Mouse (Mus musculus): ENCODE data around the gene Plekhg5. TPM values are rescaled to one million over a fixed set of nuclear protein-coding genes. Genes with fewer than 3 reads are reported as not detected.
A peak's percentile ranks its signal among the peaks of the same experiment; 100 is the strongest.
"Not testable (repeated sequence)": the region's sequence is repeated elsewhere in the genome, so short reads cannot be mapped to it uniquely, and the experiment has no call there.

Plekhg5 gene
- polyA plus RNA-seq, 1 experiment from 2014 or later: 11.9 TPM

- not testable (repeated sequence) for H3K9ac ChIP-seq (ENCODE audit: low read length); H3K36me3 ChIP-seq (ENCODE audit: control insufficient read depth, insufficient read depth); H3K9me3 ChIP-seq (replicated peaks; ENCODE audit: control insufficient read depth, low read length); H3K27ac ChIP-seq (ENCODE audit: low read length); ATAC-seq (replicated peaks; ENCODE audit: extremely low read depth, insufficient read depth, low FRiP score); H3K4me3 ChIP-seq (ENCODE audit: low read length); H3K27me3 ChIP-seq (ENCODE audit: control insufficient read depth, insufficient read depth, low read length); H3K4me2 ChIP-seq (ENCODE audit: low read depth, low read length)
- WGBS: 92% methylated on average over 6 of the region's 6 CpGs
- H3K4me1 ChIP-seq (ENCODE audit: control insufficient read depth, insufficient read depth, low read length): peaks cover 14% of the 10 kb centered on the region
These were observed 35.8 kb upstream of the Plekhg5 start for GRCm38 (mm10) chr4:152036464-152036863.

DNA sequence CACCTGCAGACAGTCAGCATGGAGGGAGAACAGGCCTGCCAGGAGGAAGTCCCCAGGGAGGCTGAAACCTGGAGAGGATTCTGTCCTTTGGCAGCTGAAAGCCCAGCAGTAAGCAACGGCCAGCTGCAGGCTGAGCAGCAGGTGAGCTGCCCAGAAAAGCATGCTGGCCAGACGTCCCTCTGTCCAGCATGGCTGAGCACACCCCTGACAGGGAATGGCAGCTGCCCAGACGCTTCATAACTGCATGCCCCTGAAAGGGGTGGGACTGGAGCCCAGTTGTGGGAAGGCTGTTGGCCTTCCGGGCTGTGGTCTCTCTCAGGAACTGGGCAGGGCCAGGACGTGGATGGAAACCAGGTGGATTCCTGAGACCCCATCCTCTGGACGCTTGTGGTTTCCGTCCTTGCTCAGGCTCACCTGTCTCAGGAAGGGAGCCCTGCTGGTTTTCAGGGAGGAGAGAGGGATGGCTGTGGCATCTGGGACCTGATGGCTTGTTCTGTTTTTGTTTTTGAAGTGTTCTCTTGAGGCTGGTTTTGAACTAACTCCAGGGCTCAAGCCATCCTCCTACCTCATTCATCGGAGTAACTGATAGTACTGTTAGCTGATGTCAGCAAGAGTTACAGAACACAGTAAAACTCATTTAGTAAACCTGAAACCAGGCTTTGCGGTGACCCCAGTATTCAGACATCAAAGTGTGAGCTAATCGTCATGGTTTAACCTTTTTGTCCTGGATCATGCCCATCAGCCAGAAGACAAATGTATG lies 33.9 kb upstream of the Plekhg5 start, which contains the start of gene Tas1r1:
Gene Tas1r1, minus strand, starts transcription at position 344 of the 760 bp plus-strand sequence.
- 38% methylated on average over 10 of the region's 10 CpGs for WGBS
- ATAC-seq (replicated peaks; ENCODE audit: extremely low read depth, insufficient read depth, low FRiP score): 0 out of 2 replicates have a peak, but pooled peaks have one; percentile 11
- H3K27me3 ChIP-seq (ENCODE audit: control insufficient read depth, insufficient read depth, low read length): no peaks in the 10 kb centered on the region
- peaks cover 14% of the 10 kb centered on the region for H3K4me1 ChIP-seq (ENCODE audit: control insufficient read depth, insufficient read depth, low read length)
- peak within 1 kb of the TSS; percentile 84 for H3K9ac ChIP-seq (ENCODE audit: low read length)
- H3K4me2 ChIP-seq (ENCODE audit: low read depth, low read length): peak within 1 kb of the TSS; percentile 88
- peaks cover 21% of the 10 kb centered on the region for H3K36me3 ChIP-seq (ENCODE audit: control insufficient read depth, insufficient read depth)
- H3K27ac ChIP-seq (ENCODE audit: low read length): peak within 1 kb of the TSS; percentile 33; the same call in 1 of the 2 replicates
- no peaks in the 10 kb centered on the region for H3K9me3 ChIP-seq (replicated peaks; ENCODE audit: control insufficient read depth, low read length)
- peak within 1 kb of the TSS; percentile 77 for H3K4me3 ChIP-seq (ENCODE audit: low read length)

DNA sequence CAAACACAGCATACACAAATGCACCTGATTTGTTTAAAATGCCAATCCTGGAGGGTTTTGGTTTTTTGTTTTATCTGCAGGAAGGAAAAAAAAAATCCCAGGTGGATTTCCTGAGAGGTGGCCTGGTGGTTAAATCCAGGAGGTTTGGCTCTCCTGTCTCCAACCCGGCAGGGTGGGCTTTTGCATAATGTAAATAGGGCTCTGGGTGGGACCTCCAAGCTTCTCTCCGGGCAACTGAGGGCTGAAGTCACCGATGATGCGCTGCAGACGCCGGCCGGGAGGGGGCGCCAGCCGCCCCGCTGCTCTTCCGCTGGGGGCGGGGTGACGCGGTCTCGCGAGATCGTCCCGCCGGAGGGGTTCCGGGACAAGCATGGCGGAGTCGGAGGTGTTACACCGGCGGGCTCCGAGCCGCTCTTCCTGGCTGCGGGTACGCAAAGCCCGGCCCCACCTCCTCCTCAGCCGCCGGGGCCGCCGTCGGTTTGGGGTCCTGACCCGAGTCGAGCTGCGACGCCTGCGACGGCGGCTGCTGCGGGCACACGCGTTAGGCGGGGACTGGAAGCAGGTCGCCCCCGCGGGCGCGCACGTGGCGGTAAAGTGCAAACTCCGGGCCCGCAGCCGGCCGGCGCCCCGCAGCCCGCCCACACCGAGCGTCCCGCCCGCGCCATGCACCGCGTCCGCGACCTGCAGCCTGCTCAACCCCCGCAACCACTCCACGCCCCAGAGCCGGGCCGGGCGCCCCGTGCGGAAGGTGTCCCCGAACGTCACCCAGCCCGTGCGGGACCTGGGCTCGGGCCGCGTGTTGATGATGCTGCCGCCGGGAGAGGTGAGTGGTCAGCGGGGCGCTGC lies 33.1 kb upstream of the Plekhg5 start, which contains the start of gene Nol9:
Gene Nol9, plus strand, starts transcription at position 337 of the 846 bp plus-strand sequence.
- peak; percentile 81 for ATAC-seq (replicated peaks; ENCODE audit: extremely low read depth, insufficient read depth, low FRiP score)
- under 1% methylated on average over 73 of the region's 86 CpGs for WGBS
- Histone ChIP-seq H3K36me3 (ENCODE audit: control insufficient read depth, insufficient read depth) (peaks cover 21% of the 10 kb centered on the region), H3K4me3 (ENCODE audit: low read length) (peak within 1 kb of the TSS; percentile 77), H3K4me2 (ENCODE audit: low read depth, low read length) (peak within 1 kb of the TSS; percentile 88), H3K9me3 (replicated peaks; ENCODE audit: control insufficient read depth, low read length) (no peaks in the 10 kb centered on the region), H3K27ac (ENCODE audit: low read length) (peak within 1 kb of the TSS; percentile 33; the same call in 1 of the 2 replicates), H3K4me1 (ENCODE audit: control insufficient read depth, insufficient read depth, low read length) (peaks cover 14% of the 10 kb centered on the region), H3K9ac (ENCODE audit: low read length) (peak within 1 kb of the TSS; percentile 84), H3K27me3 (ENCODE audit: control insufficient read depth, insufficient read depth, low read length) (no peaks in the 10 kb centered on the region)

DNA sequence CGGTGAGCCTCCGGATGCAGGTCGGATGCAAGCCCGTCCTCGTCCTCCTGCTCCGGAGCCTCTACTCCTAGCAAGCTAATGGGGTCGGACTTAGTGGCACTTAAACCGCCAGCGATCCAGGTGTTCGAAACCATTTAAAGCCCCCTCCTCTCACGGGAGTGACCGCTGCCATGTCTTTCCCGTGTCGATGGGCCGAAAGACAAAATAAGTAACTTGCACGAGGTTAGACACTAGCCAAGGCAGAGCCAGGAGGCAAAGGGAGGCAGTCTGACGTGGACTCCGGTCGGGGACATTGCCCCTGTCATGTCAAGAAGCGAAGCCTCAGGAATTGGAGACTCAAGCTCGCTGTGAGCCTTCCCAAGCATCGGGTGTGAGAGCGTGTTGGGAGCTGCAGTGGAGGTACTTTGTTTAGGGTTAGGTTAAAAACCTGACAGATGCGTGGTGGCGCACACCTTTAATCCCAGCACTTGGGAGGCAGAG lies 32.4 kb upstream of the Plekhg5 start:
- Histone ChIP-seq H3K27ac (ENCODE audit: low read length) (peak overlapping the region; percentile 33; the same call in 1 of the 2 replicates), H3K36me3 (ENCODE audit: control insufficient read depth, insufficient read depth) (peaks cover 23% of the 10 kb centered on the region), H3K4me1 (ENCODE audit: control insufficient read depth, insufficient read depth, low read length) (peaks cover 14% of the 10 kb centered on the region), H3K9ac (ENCODE audit: low read length) (peak overlapping the region; percentile 84), H3K9me3 (replicated peaks; ENCODE audit: control insufficient read depth, low read length) (no peaks in the 10 kb centered on the region), H3K4me3 (ENCODE audit: low read length) (peak overlapping the region; percentile 77), H3K4me2 (ENCODE audit: low read depth, low read length) (peak overlapping the region; percentile 88), H3K27me3 (ENCODE audit: control insufficient read depth, insufficient read depth, low read length) (no peaks in the 10 kb centered on the region)
- ATAC-seq (replicated peaks; ENCODE audit: extremely low read depth, insufficient read depth, low FRiP score): no peak
- WGBS: 3% methylated on average over 25 of the region's 25 CpGs

- no peaks in the 10 kb centered on the region for H3K9me3 ChIP-seq (replicated peaks; ENCODE audit: control insufficient read depth, low read length)
- no peaks in the 10 kb centered on the region for H3K27me3 ChIP-seq (ENCODE audit: control insufficient read depth, insufficient read depth, low read length)
- 94% methylated on average over 22 of the region's 22 CpGs for WGBS
- peaks cover 39% of the 10 kb centered on the region for H3K36me3 ChIP-seq (ENCODE audit: control insufficient read depth, insufficient read depth)
- no peak overlapping the region for H3K27ac ChIP-seq (ENCODE audit: low read length)
- no peak overlapping the region for H3K4me3 ChIP-seq (ENCODE audit: low read length)
- H3K4me2 ChIP-seq (ENCODE audit: low read depth, low read length): no peak overlapping the region
- no peak for ATAC-seq (replicated peaks; ENCODE audit: extremely low read depth, insufficient read depth, low FRiP score)
- H3K4me1 ChIP-seq (ENCODE audit: control insufficient read depth, insufficient read depth, low read length): peaks cover 14% of the 10 kb centered on the region
- no peak overlapping the region for H3K9ac ChIP-seq (ENCODE audit: low read length)
These were observed 30.2 kb upstream of the Plekhg5 start for GRCm38 (mm10) chr4:152041924-152042641.

DNA sequence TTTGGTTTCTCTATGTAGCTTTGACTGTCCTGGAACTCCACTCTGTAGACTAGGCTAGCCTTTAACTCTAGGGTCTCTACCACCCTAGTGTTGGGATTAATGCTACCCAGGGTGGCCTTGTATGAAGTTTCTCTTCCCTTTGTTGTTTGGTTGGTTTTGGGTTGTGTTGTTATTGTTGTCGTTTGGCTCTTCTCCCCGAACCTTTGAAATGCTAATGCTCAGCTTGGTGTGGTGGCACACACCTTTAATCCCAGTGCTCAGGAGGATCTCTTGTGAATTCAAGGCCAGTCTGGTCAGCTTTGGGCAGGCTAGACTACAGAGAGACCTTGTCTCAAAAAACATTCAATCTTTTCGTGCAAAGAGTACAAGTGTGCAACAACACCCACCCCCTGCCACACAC lies 29.1 kb upstream of the Plekhg5 start:
- no peak for ATAC-seq (replicated peaks; ENCODE audit: extremely low read depth, insufficient read depth, low FRiP score)
- Histone ChIP-seq H3K4me2 (ENCODE audit: low read depth, low read length) (no peak overlapping the region), H3K4me1 (ENCODE audit: control insufficient read depth, insufficient read depth, low read length) (peaks cover 14% of the 10 kb centered on the region), H3K9ac (ENCODE audit: low read length) (no peak overlapping the region), H3K27me3 (ENCODE audit: control insufficient read depth, insufficient read depth, low read length) (no peaks in the 10 kb centered on the region), H3K36me3 (ENCODE audit: control insufficient read depth, insufficient read depth) (peaks cover 46% of the 10 kb centered on the region), H3K9me3 (replicated peaks; ENCODE audit: control insufficient read depth, low read length) (no peaks in the 10 kb centered on the region), H3K27ac (ENCODE audit: low read length) (no peak overlapping the region), H3K4me3 (ENCODE audit: low read length) (no peak overlapping the region)
- WGBS: 82% methylated on average over 3 of the region's 3 CpGs

GRCm38 (mm10) chr4:152044609-152045008 lies 27.7 kb upstream of the Plekhg5 start:
- Histone ChIP-seq H3K9me3 (replicated peaks; ENCODE audit: control insufficient read depth, low read length) (no peaks in the 10 kb centered on the region), H3K27ac (ENCODE audit: low read length) (no peak overlapping the region), H3K4me2 (ENCODE audit: low read depth, low read length) (no peak overlapping the region), H3K9ac (ENCODE audit: low read length) (no peak overlapping the region), H3K4me3 (ENCODE audit: low read length) (no peak overlapping the region), H3K36me3 (ENCODE audit: control insufficient read depth, insufficient read depth) (peaks cover 49% of the 10 kb centered on the region), H3K27me3 (ENCODE audit: control insufficient read depth, insufficient read depth, low read length) (no peaks in the 10 kb centered on the region), H3K4me1 (ENCODE audit: control insufficient read depth, insufficient read depth, low read length) (peaks cover 9% of the 10 kb centered on the region)
- 71% methylated on average over 6 of the region's 6 CpGs for WGBS
- ATAC-seq (replicated peaks; ENCODE audit: extremely low read depth, insufficient read depth, low FRiP score): no peak

DNA sequence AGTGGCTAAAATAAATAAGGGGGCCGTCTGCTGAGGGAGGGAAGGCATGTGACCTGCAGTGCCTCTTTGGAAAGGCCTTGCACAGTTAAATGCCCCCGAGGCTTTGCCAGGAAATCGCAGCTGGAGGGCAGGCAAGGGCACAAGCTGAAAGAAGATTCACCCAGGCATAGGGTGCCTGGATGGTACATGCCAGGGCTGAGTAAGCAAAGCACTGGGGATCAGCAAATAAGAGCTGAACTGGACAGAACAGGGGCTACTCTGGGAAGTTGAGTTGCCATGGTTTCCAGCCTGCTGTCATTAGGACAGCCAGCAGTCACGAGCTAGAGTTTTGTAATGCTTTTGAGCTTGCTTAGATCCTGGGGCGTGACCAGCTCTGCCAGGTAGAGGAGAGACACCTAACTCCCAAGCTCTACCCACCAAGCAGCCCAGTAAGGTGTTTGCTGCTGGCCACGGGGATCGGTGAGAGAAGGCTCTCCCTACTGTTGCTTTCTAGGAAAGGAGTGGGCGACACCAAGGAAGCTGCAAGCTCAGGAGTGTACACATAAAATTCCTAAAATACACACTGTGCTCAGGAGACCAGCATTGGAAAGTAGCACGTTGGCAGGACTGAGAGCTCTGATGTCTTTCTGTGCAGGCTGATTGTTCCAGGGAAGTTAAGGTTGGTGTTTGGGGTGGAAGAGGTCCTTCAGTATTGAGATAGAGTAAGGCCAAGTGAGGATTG lies 9.7 kb upstream of the Plekhg5 start:
- H3K4me3 ChIP-seq (ENCODE audit: low read length): no peak overlapping the region
- no peak overlapping the region for H3K27ac ChIP-seq (ENCODE audit: low read length)
- peaks cover 19% of the 10 kb centered on the region for H3K36me3 ChIP-seq (ENCODE audit: control insufficient read depth, insufficient read depth)
- no peak overlapping the region for H3K4me2 ChIP-seq (ENCODE audit: low read depth, low read length)
- no peak overlapping the region for H3K9ac ChIP-seq (ENCODE audit: low read length)
- no peaks in the 10 kb centered on the region for H3K4me1 ChIP-seq (ENCODE audit: control insufficient read depth, insufficient read depth, low read length)
- no peaks in the 10 kb centered on the region for H3K9me3 ChIP-seq (replicated peaks; ENCODE audit: control insufficient read depth, low read length)
- WGBS: 63% methylated on average over 9 of the region's 9 CpGs
- ATAC-seq (replicated peaks; ENCODE audit: extremely low read depth, insufficient read depth, low FRiP score): 0 out of 2 replicates have a peak, but pooled peaks have one; percentile 37
- no peaks in the 10 kb centered on the region for H3K27me3 ChIP-seq (ENCODE audit: control insufficient read depth, insufficient read depth, low read length)
